Mouse (Mus musculus) midbrain, embryonic 10.5 days (tissue): ENCODE measurements at regions not wholly inside any gene's neighbourhood (a gene's known extent, or its start where the extent isn't known, plus 50 kb on each side); places are given as distances from the start of the nearest gene placed in this dataset.
"Not testable (repeated sequence)": the region's sequence is repeated elsewhere in the genome, so short reads cannot be mapped to it uniquely, and the experiment has no call there.

Experiments used
- DNase-seq: peaks from one replicate; pipeline ENCODE4 v3.0.0-alpha.2; 2017; ENCODE audit warnings: low spot score
- H3K27ac ChIP-seq: fragments of 300-500 bp; sonication (generic); replicated peaks from 2 replicates; pipeline ENCODE4 v1.5.1; 2016; ENCODE audit warnings: mild to moderate bottlenecking
- H3K27me3 ChIP-seq: fragments of 300-500 bp; sonication (generic); 2 replicates; pipeline ENCODE4 v1.6.1; 2016; ENCODE audit warnings: low read depth, mild to moderate bottlenecking; ENCODE audit not compliant: poor library complexity, severe bottlenecking
- H3K36me3 ChIP-seq: fragments of 300-500 bp; sonication (generic); 2 replicates; pipeline ENCODE4 v1.6.1; 2016; ENCODE audit warnings: mild to moderate bottlenecking, moderate library complexity
- H3K4me1 ChIP-seq: fragments of 300-500 bp; sonication (generic); 2 replicates; pipeline ENCODE4 v1.6.1; 2016
- H3K4me3 ChIP-seq: fragments of 300-500 bp; sonication (generic); 2 replicates; pipeline ENCODE4 v1.5.1; 2016; ENCODE audit warnings: mild to moderate bottlenecking, moderate library complexity
- H3K9me3 ChIP-seq: fragments of 300-500 bp; sonication (generic); replicated peaks from 2 replicates; pipeline ENCODE4 v1.6.1; 2016; ENCODE audit warnings: mild to moderate bottlenecking
- WGBS: fragments of 180-500 bp; shearing (Covaris S2); methylation state at CpG from one replicate; pipeline ENCODE4 v1.1.7; 2016; 5-methylcytosine and 5-hydroxymethylcytosine counted together

DNA sequence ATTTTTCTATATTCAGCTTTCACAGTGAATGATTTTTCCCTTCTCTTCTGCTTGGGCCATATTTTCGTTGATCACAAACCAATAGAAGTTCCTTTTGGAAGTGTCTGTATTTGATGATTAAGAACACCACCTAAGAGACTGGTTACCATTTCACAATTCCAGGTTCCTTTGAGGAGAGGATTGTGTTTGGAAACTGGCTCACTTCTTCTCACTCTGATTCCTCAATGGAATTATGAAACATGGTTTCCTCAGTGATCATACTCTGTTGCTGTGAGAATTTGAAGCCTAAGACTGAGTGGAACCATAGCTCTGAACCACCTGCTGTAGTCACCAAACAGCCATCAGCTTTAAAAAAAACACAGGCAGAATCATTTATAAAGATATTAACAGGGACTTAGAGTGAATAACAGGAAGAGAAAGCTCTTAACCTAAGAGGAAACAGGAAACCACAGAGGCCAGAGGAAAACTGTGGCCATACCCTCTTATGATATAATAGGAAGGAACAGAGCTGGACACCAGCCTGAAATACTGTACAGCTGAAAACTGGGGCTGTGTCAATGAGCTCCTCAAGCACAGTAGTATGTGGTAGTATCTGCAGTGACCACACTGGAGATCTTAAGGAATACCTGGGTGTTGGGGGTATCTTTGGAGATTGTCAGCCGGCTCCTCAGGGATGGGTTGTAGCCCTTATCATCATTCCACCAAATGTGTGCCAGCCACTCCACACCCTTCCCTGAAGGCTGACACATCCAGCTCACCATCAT is 528.6 kb upstream of the Zfp386 start:
- not testable (repeated sequence) for H3K36me3 ChIP-seq, DNase-seq, H3K27me3 ChIP-seq, H3K27ac ChIP-seq, H3K4me3 ChIP-seq, H3K4me1 ChIP-seq
- H3K9me3 ChIP-seq = peaks cover 21% of the 10 kb centered on the region
- 69% methylated on average over 2 of the region's 2 CpGs for WGBS

DNA sequence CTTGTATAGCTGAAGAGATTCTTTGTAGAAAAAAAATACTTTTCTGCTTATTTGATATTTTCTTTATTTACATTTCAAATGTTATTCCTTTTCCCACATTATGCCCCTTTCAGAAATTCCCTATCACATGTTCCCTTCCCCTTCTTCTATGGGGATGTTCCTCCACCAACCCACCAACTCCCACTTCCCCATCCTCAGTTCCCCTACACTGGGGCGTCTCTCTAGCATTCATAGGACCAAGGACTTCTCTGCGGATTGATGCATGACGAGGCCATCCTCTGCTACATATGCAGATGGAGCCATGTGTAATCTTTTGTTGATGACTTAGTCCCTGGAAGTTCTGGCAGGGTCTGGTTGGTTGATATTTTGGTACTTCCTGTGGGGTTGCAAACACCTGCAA is 520.5 kb upstream of the Zfp386 start:
- no peaks in the 10 kb centered on the region for H3K27me3 ChIP-seq
- no peaks in the 10 kb centered on the region for H3K36me3 ChIP-seq
- peaks cover 76% of the 10 kb centered on the region for H3K9me3 ChIP-seq
- H3K4me1 ChIP-seq = no peaks in the 10 kb centered on the region
- DNase-seq = no peak
- 85% methylated on average over 3 of the region's 3 CpGs for WGBS
- no peak overlapping the region for H3K27ac ChIP-seq
- no peak overlapping the region for H3K4me3 ChIP-seq

- peaks cover 74% of the 10 kb centered on the region for H3K9me3 ChIP-seq
- no peak for DNase-seq
- no peaks in the 10 kb centered on the region for H3K4me1 ChIP-seq
- 76% methylated on average over 2 of the region's 2 CpGs for WGBS
- H3K36me3 ChIP-seq = no peaks in the 10 kb centered on the region
- no peak overlapping the region for H3K4me3 ChIP-seq
- H3K27me3 ChIP-seq = no peaks in the 10 kb centered on the region
- no peak overlapping the region for H3K27ac ChIP-seq
Observed at GRCm38 (mm10) chr12:115542482-115542881, 505.0 kb upstream of the Zfp386 start.

GRCm38 (mm10) chr12:115566878-115567277 is 480.6 kb upstream of the Zfp386 start:
- 75% methylated on average over 4 of the region's 4 CpGs for WGBS
- not testable (repeated sequence) for H3K27me3 ChIP-seq, H3K27ac ChIP-seq, H3K4me1 ChIP-seq, DNase-seq, H3K4me3 ChIP-seq, H3K36me3 ChIP-seq
- peaks cover 37% of the 10 kb centered on the region for H3K9me3 ChIP-seq

- WGBS = 84% methylated on average over 4 of the region's 4 CpGs
- not testable (repeated sequence) for H3K4me1 ChIP-seq, DNase-seq, H3K27ac ChIP-seq, H3K27me3 ChIP-seq, H3K4me3 ChIP-seq, H3K36me3 ChIP-seq
- peaks cover 40% of the 10 kb centered on the region for H3K9me3 ChIP-seq
Observed at GRCm38 (mm10) chr12:115592985-115593384, 454.5 kb upstream of the Zfp386 start.

DNA sequence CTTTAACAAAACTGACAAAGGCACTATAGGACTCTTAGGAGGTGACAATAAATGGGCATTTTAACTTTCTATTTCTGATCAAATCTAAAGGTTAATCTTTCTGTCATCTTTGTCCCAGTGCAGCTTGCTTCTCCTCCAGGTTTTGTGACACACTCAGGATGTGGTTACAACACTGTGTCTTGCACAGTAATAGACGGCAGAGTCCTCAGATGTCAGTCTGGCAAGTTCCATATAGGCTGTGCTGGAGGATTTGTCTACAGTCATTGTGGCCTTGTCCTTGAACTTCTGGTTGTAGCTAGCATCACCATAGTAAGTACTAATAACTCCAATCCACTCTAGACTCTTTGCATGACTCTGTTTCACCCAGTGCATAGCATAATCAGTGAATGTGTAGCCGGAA is 443.8 kb upstream of the Zfp386 start:
- DNase-seq = no peak
- H3K27ac ChIP-seq = no peak overlapping the region
- 92% methylated on average over 2 of the region's 2 CpGs for WGBS
- H3K27me3 ChIP-seq = no peaks in the 10 kb centered on the region
- H3K4me3 ChIP-seq = no peak overlapping the region
- peaks cover 63% of the 10 kb centered on the region for H3K9me3 ChIP-seq
- H3K4me1 ChIP-seq = no peaks in the 10 kb centered on the region
- H3K36me3 ChIP-seq = no peaks in the 10 kb centered on the region

- Histone ChIP-seq H3K27me3 (no peaks in the 10 kb centered on the region), H3K4me3 (no peak overlapping the region), H3K27ac (no peak overlapping the region), H3K9me3 (peaks cover 63% of the 10 kb centered on the region), H3K36me3 (no peaks in the 10 kb centered on the region), H3K4me1 (no peaks in the 10 kb centered on the region)
- no peak for DNase-seq
- WGBS = 51% methylated on average over 3 of the region's 3 CpGs
Observed at GRCm38 (mm10) chr12:115604951-115605350, 442.6 kb upstream of the Zfp386 start.

DNA sequence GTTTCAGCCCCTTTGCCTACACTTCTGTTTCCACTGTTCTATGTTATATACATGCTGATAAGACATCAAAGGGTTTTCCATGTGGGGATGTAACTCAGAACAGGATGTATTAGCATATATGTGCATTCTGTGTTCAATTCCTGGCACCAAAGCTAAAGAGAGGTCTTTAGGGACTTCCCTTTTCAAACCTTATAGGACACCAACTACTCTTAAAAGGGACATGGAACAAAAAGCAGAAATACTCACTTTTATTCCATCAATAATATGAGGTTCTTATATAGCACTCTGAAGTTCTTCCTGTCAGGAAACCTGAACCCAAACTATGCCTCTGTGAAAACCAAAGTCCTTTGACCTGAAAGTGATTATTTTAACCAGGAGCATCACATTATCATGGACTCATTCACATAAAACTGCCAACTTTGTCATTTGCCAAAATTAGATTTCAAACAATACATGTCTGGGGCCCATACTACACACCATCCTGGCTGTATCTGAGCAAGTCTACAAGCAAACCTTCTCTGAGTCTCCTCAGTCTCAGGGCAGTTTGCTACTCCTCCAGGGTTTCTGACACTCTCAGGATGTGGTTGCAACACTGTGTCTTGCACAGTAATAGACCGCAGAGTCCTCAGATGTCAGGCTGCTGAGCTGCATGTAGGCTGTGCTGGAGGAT is 424.8 kb upstream of the Zfp386 start:
- H3K27ac ChIP-seq, DNase-seq, H3K4me1 ChIP-seq, H3K36me3 ChIP-seq, H3K4me3 ChIP-seq, H3K27me3 ChIP-seq: not testable (repeated sequence)
- H3K9me3 ChIP-seq = peaks cover 59% of the 10 kb centered on the region
- WGBS = 100% methylated on average over 1 of the region's 1 CpGs

DNA sequence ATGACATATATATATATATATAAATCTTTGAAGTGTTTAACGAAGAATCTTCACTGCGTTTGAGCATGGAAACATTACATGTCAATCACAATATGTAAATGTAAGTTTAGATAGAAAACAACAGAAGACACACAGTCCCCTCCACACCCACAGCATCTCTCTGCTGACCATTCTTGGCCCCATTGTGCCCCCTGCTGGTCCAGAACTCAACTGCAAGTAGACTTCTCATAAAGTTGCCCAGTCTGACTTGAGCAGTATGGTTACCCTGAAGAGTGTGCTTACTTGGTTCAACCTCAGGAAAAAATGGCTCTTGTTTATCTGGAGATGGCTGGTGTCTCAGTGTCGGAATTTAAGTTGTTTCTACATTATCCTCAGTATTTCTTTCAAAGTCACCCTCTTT is 423.3 kb upstream of the Zfp386 start:
- Histone ChIP-seq H3K9me3 (peaks cover 66% of the 10 kb centered on the region), H3K4me3 (no peak overlapping the region), H3K36me3 (no peaks in the 10 kb centered on the region), H3K27ac (no peak overlapping the region), H3K27me3 (no peaks in the 10 kb centered on the region), H3K4me1 (no peaks in the 10 kb centered on the region)
- no peak for DNase-seq
- WGBS = 84% methylated on average over 3 of the region's 3 CpGs

- Histone ChIP-seq H3K4me1 (no peaks in the 10 kb centered on the region), H3K9me3 (peaks cover 39% of the 10 kb centered on the region; the same call in 1 of the 2 replicates), H3K27ac (no peak overlapping the region), H3K27me3 (no peaks in the 10 kb centered on the region), H3K36me3 (no peaks in the 10 kb centered on the region), H3K4me3 (no peak overlapping the region)
- DNase-seq = no peak
- WGBS = 73% methylated on average over 3 of the region's 3 CpGs
Observed at GRCm38 (mm10) chr12:115647599-115647998, 399.9 kb upstream of the Zfp386 start.

DNA sequence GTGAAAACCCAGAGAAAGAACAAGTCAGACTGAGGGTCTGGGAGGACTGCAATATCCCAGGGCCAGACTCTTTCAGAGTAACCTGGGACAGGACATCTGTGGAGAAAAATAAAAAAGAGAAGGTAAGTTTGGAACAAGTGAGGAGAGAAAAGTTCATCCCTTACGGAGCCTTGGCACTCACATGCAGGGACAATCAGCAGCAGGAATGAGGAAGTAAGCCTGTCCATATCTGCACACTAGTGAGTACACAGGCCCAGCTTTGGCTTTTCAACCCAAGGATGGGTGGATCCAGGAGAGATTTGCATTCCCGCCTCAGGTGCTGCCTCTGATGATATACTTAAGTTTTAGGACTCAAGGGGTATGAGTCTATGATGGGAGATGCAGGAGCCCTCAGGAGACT is 399.4 kb upstream of the Zfp386 start:
- not testable (repeated sequence) for H3K27me3 ChIP-seq, DNase-seq, H3K36me3 ChIP-seq, H3K27ac ChIP-seq, H3K4me3 ChIP-seq, H3K4me1 ChIP-seq
- WGBS = 81% methylated on average over 2 of the region's 2 CpGs
- peaks cover 40% of the 10 kb centered on the region; the same call in 1 of the 2 replicates for H3K9me3 ChIP-seq

- Histone ChIP-seq H3K36me3 (no peaks in the 10 kb centered on the region), H3K9me3 (peaks cover 42% of the 10 kb centered on the region), H3K4me3 (no peak overlapping the region), H3K4me1 (no peaks in the 10 kb centered on the region), H3K27ac (no peak overlapping the region), H3K27me3 (no peaks in the 10 kb centered on the region)
- 79% methylated on average over 1 of the region's 1 CpGs for WGBS
- no peak for DNase-seq
Observed at GRCm38 (mm10) chr12:115655781-115656180, 391.7 kb upstream of the Zfp386 start.

GRCm38 (mm10) chr12:115664081-115664480 is 383.4 kb upstream of the Zfp386 start:
- H3K4me3 ChIP-seq, H3K36me3 ChIP-seq, DNase-seq, H3K27ac ChIP-seq, H3K4me1 ChIP-seq, H3K27me3 ChIP-seq: not testable (repeated sequence)
- H3K9me3 ChIP-seq = peaks cover 56% of the 10 kb centered on the region
